Mouse (Mus musculus) neural tube, embryonic 14.5 days (tissue): ENCODE measurements around the gene Myh8. TPM values are rescaled to one million over a fixed set of nuclear protein-coding genes. Genes with fewer than 3 reads are reported as not detected.

Source experiments
- ATAC-seq: fragments of 200-750 bp; cut with Nextera tagmentation; 2 replicates; pipeline ENCODE4 v1.8.0; 2017; ENCODE audit warnings: low read depth, mild to moderate bottlenecking, moderate TSS enrichment, moderate library complexity
- H3K27ac ChIP-seq: fragments of 300-500 bp; sonication (generic); 2 replicates; pipeline ENCODE4 v1.5.1; 2014; ENCODE audit warnings: low read depth, mild to moderate bottlenecking, control low read depth, low read length, moderate library complexity, mixed read lengths
- H3K27me3 ChIP-seq: fragments of 300-500 bp; sonication (generic); 2 replicates; pipeline ENCODE4 v1.6.1; 2014; ENCODE audit warnings: low read length; ENCODE audit not compliant: control insufficient read depth, insufficient read depth
- H3K36me3 ChIP-seq: fragments of 300-500 bp; sonication (generic); 2 replicates; pipeline ENCODE4 v1.6.1; 2014; ENCODE audit warnings: low read length, mixed read lengths; ENCODE audit not compliant: control insufficient read depth, insufficient read depth
- H3K4me1 ChIP-seq: fragments of 300-500 bp; sonication (generic); 2 replicates; pipeline ENCODE4 v1.6.1; 2014; ENCODE audit warnings: low read length; ENCODE audit not compliant: control insufficient read depth, insufficient read depth
- H3K4me2 ChIP-seq: fragments of 300-500 bp; sonication (generic); 2 replicates; pipeline ENCODE4 v1.6.1; 2014; ENCODE audit warnings: mild to moderate bottlenecking, low read depth, low read length, control low read depth
- H3K4me3 ChIP-seq: fragments of 300-500 bp; sonication (generic); 2 replicates; pipeline ENCODE4 v1.5.1; 2014; ENCODE audit warnings: low read depth, low read length, control low read depth, mixed read lengths
- H3K9ac ChIP-seq: fragments of 300-500 bp; sonication (generic); replicated peaks from 2 replicates; pipeline ENCODE4 v1.6.1; 2014; ENCODE audit warnings: low read depth, mild to moderate bottlenecking, control low read depth, low read length, mixed read lengths
- H3K9me3 ChIP-seq: fragments of 300-500 bp; sonication (generic); 2 replicates; pipeline ENCODE4 v1.6.1; 2016; ENCODE audit warnings: low read length; ENCODE audit not compliant: control insufficient read depth
- WGBS: fragments of 180-500 bp; shearing (Covaris S2); extraction: QIAGEN DNeasy Blood & Tissue Kit; methylation state at CpG from one replicate; pipeline ENCODE4 v1.1.7; 2014; 5-methylcytosine and 5-hydroxymethylcytosine counted together
- polyA plus RNA-seq: library from polyadenylated mRNA; unstranded; fragments of >200 nt; fragmentation: Nextera tagmentation; extraction: Ambion mirVana; gene quantifications from 2 replicates; pipeline ENCODE4 v1.2.1, GENCODE M21; 2014

Myh8 gene
- polyA plus RNA-seq = 0.53 and 1.0 TPM in 2 replicates

DNA sequence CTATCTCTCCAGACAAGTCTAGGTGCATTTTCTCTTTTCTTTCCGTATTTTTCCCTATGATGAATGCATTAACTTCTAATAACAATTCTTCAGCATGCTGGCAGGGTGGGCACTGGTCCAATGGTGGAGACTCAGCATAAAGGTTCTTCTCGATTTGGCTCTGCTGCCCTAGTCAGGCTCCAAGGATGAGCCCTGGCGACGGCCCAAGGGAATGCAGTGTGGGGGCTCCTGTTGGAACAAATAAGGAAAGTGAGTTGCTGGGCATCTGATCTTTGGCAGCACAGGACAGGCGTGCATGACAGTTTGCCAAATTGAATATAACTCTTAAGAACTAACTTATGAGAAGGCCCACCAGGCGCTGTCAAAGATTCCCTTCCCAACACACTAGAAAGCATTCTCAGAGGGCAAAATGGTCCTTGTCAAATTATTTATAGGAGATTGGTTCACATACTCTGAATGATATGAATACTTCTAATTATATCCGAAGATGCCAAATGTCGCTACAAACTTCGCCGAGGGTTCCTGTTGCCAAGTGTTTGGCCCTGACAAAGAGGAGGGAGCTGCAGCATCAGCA is at the start of gene Myh8:
Gene Myh8 (plus strand): TSS at position 524 of the 574 bp plus-strand sequence.
- Histone ChIP-seq H3K27ac (no peak within 1 kb of the TSS), H3K36me3 (no peaks in the 10 kb centered on the region), H3K9ac (no peak within 1 kb of the TSS), H3K27me3 (no peaks in the 10 kb centered on the region), H3K9me3 (no peaks in the 10 kb centered on the region), H3K4me3 (no peak within 1 kb of the TSS), H3K4me2 (no peak within 1 kb of the TSS), H3K4me1 (no peaks in the 10 kb centered on the region)
- ATAC-seq = no peak
- 72% methylated on average over 10 of the region's 10 CpGs for WGBS

DNA sequence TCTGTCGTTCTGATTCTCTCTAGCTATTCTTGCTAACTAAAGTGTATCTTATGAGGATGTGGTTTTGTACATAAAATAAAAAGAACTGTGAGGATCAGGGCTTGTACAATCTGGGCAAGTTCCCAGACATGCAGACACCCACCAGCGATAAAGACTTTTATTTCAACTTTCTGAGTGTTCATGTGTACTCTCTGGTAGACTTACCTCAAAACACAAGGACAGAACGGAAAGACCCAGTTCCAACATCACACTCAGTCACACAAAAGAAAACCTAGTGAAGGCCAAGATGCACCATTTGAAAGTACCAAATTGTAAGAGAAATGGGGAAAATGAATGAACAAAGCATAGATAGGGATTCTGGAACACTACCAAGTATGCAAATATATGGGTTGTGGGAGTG is 48.2 kb upstream of the Myh8 start:
- no peaks in the 10 kb centered on the region for H3K36me3 ChIP-seq
- no peak for ATAC-seq
- WGBS = 85% methylated on average over 3 of the region's 3 CpGs

DNA sequence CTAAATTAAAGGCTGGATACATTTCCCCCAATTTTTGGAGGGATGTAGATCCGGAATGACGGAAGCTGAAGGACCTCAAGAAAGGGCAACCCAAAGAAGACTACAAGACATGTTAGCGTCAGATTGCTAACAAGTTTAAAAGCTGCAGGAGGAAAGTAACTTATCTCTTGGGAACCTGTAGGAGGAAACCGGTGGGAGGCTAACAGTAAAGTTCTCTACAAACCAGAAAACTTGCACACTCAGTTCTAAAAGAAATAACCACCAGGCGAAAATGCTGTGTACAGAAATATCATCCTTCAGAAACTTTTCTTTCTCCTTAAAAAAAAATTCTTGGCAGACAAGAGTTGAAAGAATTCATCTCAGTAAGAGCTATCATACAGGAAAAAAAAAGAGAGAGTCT is 47.8 kb upstream of the Myh8 start:
- no peaks in the 10 kb centered on the region for H3K4me1 ChIP-seq
- no peak overlapping the region for H3K4me3 ChIP-seq
- H3K4me2 ChIP-seq = no peak overlapping the region
- no peaks in the 10 kb centered on the region for H3K36me3 ChIP-seq
- H3K27ac ChIP-seq = no peak overlapping the region
- H3K27me3 ChIP-seq = no peaks in the 10 kb centered on the region
- ATAC-seq = no peak
- H3K9ac ChIP-seq = no peak overlapping the region
- H3K9me3 ChIP-seq = no peaks in the 10 kb centered on the region
- WGBS = 92% methylated on average over 5 of the region's 5 CpGs

More for the DNA sequence above, 48.2 kb upstream of the Myh8 start:
- Histone ChIP-seq H3K4me3 (no peak overlapping the region), H3K4me1 (no peaks in the 10 kb centered on the region), H3K27me3 (no peaks in the 10 kb centered on the region), H3K9ac (no peak overlapping the region), H3K27ac (no peak overlapping the region), H3K9me3 (no peaks in the 10 kb centered on the region), H3K4me2 (no peak overlapping the region)

DNA sequence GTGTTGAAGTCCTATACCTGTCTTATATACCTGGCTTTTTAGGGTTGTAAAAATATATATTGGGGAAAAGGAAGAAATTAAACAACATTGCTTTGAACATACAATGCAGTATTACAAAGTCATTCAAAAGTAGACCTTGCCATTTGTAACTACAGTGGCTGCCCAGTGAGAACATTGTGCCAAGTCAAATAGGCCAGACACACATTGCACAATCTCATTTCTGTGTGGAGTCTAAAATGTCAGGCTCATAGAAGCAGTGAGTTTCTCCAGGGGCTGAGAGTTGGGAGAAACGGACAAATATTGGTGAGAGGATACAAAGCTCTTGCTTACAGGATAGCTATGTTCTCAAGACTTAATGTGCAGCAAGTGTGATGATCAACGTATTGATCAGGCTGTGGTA is 47.0 kb upstream of the Myh8 start:
- Histone ChIP-seq H3K9ac (no peak overlapping the region), H3K4me3 (no peak overlapping the region), H3K27me3 (no peaks in the 10 kb centered on the region), H3K36me3 (no peaks in the 10 kb centered on the region), H3K4me2 (no peak overlapping the region), H3K9me3 (no peaks in the 10 kb centered on the region), H3K27ac (no peak overlapping the region), H3K4me1 (no peaks in the 10 kb centered on the region)
- 82% methylated on average over 2 of the region's 2 CpGs for WGBS
- no peak for ATAC-seq

DNA sequence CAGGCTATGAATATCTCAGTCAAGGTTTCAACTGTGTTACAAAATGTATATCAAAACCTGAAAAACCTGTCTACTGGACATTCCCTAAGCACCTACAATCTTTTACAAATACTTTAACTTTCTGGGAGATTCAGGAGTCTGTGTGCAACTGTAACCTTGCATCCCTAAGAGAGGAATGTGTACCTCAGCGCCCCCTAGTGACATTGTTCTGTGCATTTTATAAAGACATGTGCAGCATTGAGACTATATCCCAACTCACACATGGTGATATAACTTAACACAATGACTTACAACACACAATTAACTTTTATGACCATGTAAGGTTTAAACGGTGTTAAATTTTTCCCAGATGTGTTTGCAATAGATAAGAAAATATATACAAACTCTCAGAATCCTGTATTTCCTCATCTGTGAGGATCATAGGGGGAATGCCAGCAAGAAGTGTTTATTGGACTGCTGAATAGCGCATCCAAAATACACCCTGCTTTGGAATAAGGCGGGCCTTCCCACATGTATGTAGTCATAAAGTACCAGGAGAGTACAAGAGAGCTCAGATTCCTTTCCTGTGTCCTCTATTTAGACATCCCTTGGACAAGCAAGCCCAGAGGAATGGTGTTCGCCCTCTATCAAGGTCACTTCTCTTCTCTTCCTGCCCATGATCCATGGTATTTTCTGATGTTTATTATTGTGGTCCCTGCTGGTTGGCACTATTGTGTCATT is 41.1 kb upstream of the Myh8 start:
- Histone ChIP-seq H3K27me3 (no peaks in the 10 kb centered on the region), H3K4me2 (no peak overlapping the region), H3K4me1 (no peaks in the 10 kb centered on the region), H3K27ac (no peak overlapping the region), H3K9me3 (no peaks in the 10 kb centered on the region), H3K9ac (no peak overlapping the region), H3K4me3 (no peak overlapping the region), H3K36me3 (no peaks in the 10 kb centered on the region)
- WGBS = 61% methylated on average over 5 of the region's 5 CpGs
- ATAC-seq = no peak

DNA sequence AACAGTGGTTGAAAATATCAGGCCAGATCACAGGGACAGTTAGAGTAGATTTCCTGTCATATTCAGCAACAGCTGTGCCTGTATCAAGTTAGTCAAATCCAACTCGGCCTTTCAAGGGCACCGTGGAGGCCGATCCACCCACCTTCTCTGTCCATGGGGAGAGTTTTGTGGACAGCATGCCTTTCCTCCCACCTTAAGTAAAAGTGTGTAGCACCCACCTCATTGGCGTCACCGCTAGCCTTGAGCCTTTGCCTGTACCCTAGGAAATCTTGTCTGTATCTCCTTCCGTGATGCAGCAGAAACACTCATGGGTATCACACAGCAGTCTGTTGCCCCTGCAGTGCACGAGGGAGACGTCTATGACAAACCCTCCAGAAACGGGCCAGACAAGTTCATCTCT is 40.1 kb upstream of the Myh8 start:
- Histone ChIP-seq H3K27me3 (no peaks in the 10 kb centered on the region), H3K36me3 (no peaks in the 10 kb centered on the region), H3K4me1 (no peaks in the 10 kb centered on the region), H3K4me2 (no peak overlapping the region), H3K9ac (no peak overlapping the region), H3K27ac (no peak overlapping the region), H3K4me3 (no peak overlapping the region), H3K9me3 (no peaks in the 10 kb centered on the region)
- no peak for ATAC-seq
- WGBS = 93% methylated on average over 9 of the region's 9 CpGs

DNA sequence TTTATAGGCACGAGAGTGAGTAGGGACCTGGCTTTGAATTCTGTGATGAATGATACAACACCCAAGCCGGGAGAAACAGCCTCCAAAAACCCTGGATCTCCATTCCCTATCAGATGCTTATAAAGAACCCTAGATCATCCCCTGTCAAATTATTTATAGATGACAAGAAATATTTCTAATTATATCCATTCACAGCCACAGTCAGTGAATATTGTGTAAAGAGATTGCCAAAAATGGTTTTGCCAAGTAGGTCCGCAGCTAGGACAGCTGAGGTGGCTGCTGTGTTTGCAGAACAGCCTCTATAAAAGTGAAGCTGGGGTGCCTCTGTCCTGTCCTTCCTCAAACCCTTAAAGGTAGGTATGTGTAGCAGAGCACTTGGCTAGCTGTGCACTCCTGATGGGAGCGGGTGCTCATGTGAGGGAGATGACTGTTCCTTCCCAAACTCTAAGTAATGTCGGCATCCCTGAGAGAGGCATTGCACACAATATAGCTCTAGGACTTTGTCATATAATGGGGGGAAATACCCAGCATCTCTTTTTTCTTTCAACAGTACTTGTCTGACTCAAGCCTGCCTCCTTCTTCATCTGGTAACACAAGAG is 39.3 kb upstream of the Myh8 start, which contains the start of gene Myh4:
Gene Myh4 (plus strand): TSS at position 549 of the 599 bp plus-strand sequence.
- ATAC-seq = no peak
- H3K9me3 ChIP-seq = no peaks in the 10 kb centered on the region
- H3K4me2 ChIP-seq = no peak within 1 kb of the TSS
- H3K9ac ChIP-seq = no peak within 1 kb of the TSS
- H3K36me3 ChIP-seq = no peaks in the 10 kb centered on the region
- H3K27me3 ChIP-seq = no peaks in the 10 kb centered on the region
- H3K4me1 ChIP-seq = no peaks in the 10 kb centered on the region
- no peak within 1 kb of the TSS for H3K27ac ChIP-seq
- WGBS = 73% methylated on average over 5 of the region's 5 CpGs
- H3K4me3 ChIP-seq = no peak within 1 kb of the TSS

DNA sequence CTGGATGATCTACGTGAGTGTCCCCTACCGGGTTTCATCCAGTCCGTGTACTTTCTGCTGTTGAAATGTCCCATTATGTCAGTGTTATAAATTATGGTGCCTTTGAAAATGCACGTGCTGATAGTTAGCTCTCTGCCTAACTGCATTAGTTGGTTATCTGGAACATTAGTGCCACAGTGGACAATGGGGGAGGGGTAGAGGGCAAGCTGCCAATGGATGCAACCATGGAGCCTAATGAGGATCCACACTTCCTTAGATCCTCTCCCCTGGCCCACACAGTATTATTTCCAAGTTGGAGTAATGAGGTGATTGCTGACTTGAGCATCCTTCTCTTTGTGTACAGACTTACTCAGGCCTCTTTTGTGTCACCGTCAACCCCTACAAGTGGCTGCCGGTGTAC is 35.9 kb upstream of the Myh8 start:
- no peak overlapping the region for H3K27ac ChIP-seq
- H3K27me3 ChIP-seq = no peaks in the 10 kb centered on the region
- H3K4me3 ChIP-seq = no peak overlapping the region
- no peaks in the 10 kb centered on the region for H3K9me3 ChIP-seq
- no peaks in the 10 kb centered on the region for H3K4me1 ChIP-seq
- no peak overlapping the region for H3K9ac ChIP-seq
- H3K4me2 ChIP-seq = no peak overlapping the region
- 81% methylated on average over 6 of the region's 6 CpGs for WGBS
- no peak for ATAC-seq
- no peaks in the 10 kb centered on the region for H3K36me3 ChIP-seq

DNA sequence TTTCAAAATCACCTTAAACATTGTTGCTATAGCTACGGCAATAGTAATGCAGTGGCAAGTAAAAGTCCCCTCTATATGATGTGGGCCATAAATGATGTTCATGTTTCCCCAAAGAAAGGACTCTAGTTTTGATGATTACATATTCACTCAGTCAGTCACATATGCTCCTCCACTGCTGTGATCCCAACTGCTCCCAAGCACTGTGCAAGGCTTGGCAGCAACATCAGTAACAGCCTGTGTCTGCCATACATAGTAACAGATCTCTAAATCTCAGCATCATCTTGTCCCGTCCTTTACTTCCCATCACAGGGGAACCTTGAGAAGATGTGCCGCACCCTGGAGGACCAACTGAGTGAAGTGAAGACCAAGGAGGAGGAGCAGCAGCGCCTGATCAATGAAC is 23.2 kb upstream of the Myh8 start:
- WGBS = 93% methylated on average over 4 of the region's 4 CpGs
- Histone ChIP-seq H3K9me3 (no peaks in the 10 kb centered on the region), H3K4me1 (no peaks in the 10 kb centered on the region), H3K4me2 (no peak overlapping the region), H3K9ac (no peak overlapping the region), H3K27me3 (no peaks in the 10 kb centered on the region), H3K36me3 (no peaks in the 10 kb centered on the region), H3K27ac (no peak overlapping the region), H3K4me3 (no peak overlapping the region)
- no peak for ATAC-seq
